ENCODE assay signal across 9 mouse cellular contexts in genomic region chr15:78544561-78545001, GRCm38 (mm10). TPM values are rescaled to one million over a fixed set of nuclear protein-coding genes. Genes with fewer than 3 reads are reported as not detected.
DNase-seq lines count a peak whose midpoint lies in the region; ATAC-seq and TF ChIP-seq lines count a peak whose summit lies in the region.
"Had no signal": no experiment of that assay in that cellular context is flagged by ENCODE, and none has a peak within 500 bp of the region (broad histone marks: within the 10 kb centered on the region; RNA-seq: fewer than 3 reads in every experiment).

Gene Sstr3, minus strand, starts transcription at chr15:78544685.

- H3K27ac ChIP-seq in forebrain, postnatal 0 days (ENCODE audit: low read depth, low read length), result no peak within 1 kb of the TSS
- H3K27ac ChIP-seq in liver, embryonic 12.5 days, result no peak within 1 kb of the TSS
- H3K27ac ChIP-seq: macrophage had no signal

- H3K9ac ChIP-seq in forebrain, postnatal 0 days, result peak within 1 kb of the TSS; percentile 39
- H3K9ac ChIP-seq in liver, embryonic 12.5 days, result no peak within 1 kb of the TSS

- peak; percentile 34 for ATAC-seq in forebrain, postnatal 0 days
- peak; percentile 47; the same call in 1 of the 2 replicates for ATAC-seq in megakaryocyte, adult 5-6 weeks (ENCODE audit: poor library complexity, severe bottlenecking)
- no peak for ATAC-seq in liver, embryonic 12.5 days

- no peaks in the 10 kb centered on the region for H3K9me3 ChIP-seq in forebrain, postnatal 0 days (ENCODE audit: low read length)
- no peaks in the 10 kb centered on the region for H3K9me3 ChIP-seq in liver, embryonic 12.5 days (replicated peaks)

- WGBS in forebrain, postnatal 0 days, result 11% methylated on average over 14 of the region's 14 CpGs
- WGBS in liver, embryonic 12.5 days (ENCODE audit: insufficient replicate concordance), result 12% methylated on average over 14 of the region's 14 CpGs

- H3K36me3 ChIP-seq in forebrain, postnatal 0 days (ENCODE audit: insufficient read depth), result no peaks in the 10 kb centered on the region
- no peaks in the 10 kb centered on the region for H3K36me3 ChIP-seq in liver, embryonic 12.5 days

- H3K27me3 ChIP-seq in forebrain, postnatal 0 days (ENCODE audit: insufficient read depth, low read length), result no peaks in the 10 kb centered on the region
- peaks cover 68% of the 10 kb centered on the region for H3K27me3 ChIP-seq in liver, embryonic 12.5 days (replicated peaks)

- no peak within 1 kb of the TSS; the same call in 1 of the 2 replicates for H3K4me3 ChIP-seq in forebrain, postnatal 0 days (ENCODE audit: low read depth, low read length)
- H3K4me3 ChIP-seq in liver, embryonic 12.5 days, result no peak within 1 kb of the TSS

- no peak for TF ChIP-seq CTCF in forebrain, postnatal 0 days (IDR thresholded peaks at IDR 0.05; ENCODE audit: low read depth)

- peaks cover 19% of the 10 kb centered on the region for H3K4me1 ChIP-seq in forebrain, postnatal 0 days (ENCODE audit: insufficient read depth)
- peaks cover 20% of the 10 kb centered on the region for H3K4me1 ChIP-seq in liver, embryonic 12.5 days

- peak within 1 kb of the TSS; percentile 47 for H3K4me2 ChIP-seq in forebrain, postnatal 0 days (ENCODE audit: low read depth)
- no peak within 1 kb of the TSS for H3K4me2 ChIP-seq in liver, embryonic 12.5 days

- DNase-seq in ovary, postnatal 36 days (ENCODE audit: low spot score), result peak; percentile 52
- DNase-seq in ovary, postnatal 14 days (ENCODE audit: low spot score), result no peak
- no peak for DNase-seq in forebrain, postnatal 0 days
- DNase-seq in embryo, embryonic 11 days, result no peak
- DNase-seq in thymus, postnatal 0 days (ENCODE audit: low spot score), result no peak
- DNase-seq in kidney, postnatal 36 days, result no peak

RNA-seq across cellular contexts. Expression of gene Sstr3, which starts in this region (rescaled TPM):
- 2.8 and 3.3 TPM in 2 replicates for total RNA-seq in forebrain, postnatal 0 days (2014; rRNA removed)
- 0.71 and 0.73 TPM in 2 replicates for polyA plus RNA-seq in forebrain, postnatal 0 days (2015; fragmentation: Nextera tagmentation; extraction: Ambion mirVana)
- total RNA-seq in megakaryocyte, adult 5-6 weeks (2015), result 0.02 TPM in 1 of 2 replicates, not detected in the other
- total RNA-seq in megakaryocyte, adult 5-6 weeks (2017), result not detected in 2 replicates
- 0.03 and 0.05 TPM in 2 replicates for polyA plus RNA-seq in thymus, postnatal 0 days (2015; fragmentation: Nextera tagmentation; extraction: Ambion mirVana)
- 0.02 TPM in 1 of 2 replicates, not detected in the other for polyA plus RNA-seq in liver, embryonic 12.5 days (2016; fragmentation: Nextera tagmentation; extraction: Ambion mirVana)
- polyA plus RNA-seq: macrophage had no signal

Comparison
In these comparisons a context has a peak if more than half of its experiments do, and no peak if none do; other contexts are left out.
1. Peak in ATAC-seq in megakaryocyte, adult 5-6 weeks; RNA of the gene not detected or under 1 TPM.